Comparison of ENCODE assay signal across 7 mouse cellular contexts in the genomic region with DNA sequence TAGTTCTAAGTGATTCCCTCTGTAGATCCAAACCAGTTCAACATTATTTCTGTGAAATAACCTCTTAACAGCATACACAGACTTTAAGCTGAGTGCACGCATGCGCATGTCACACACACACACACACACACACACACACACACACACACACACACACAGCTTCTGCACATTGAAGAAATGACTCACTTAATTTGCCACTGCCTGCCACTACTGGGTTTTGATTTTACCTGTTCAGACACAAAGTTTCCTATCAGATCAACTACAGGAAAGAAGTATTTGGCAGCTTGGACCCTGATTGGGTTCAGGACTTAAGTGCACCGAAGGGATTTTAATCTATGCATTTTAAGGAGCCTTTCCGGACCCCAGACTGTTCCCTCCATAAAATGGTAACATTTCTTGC. TPM values are rescaled to one million over a fixed set of nuclear protein-coding genes. Genes with fewer than 3 reads are reported as not detected.
DNase-seq lines count a peak whose midpoint lies in the region; ATAC-seq lines count a peak whose summit lies in the region.

No protein-coding gene starts in this region.

- peak overlapping the region; percentile 64; the same call in 1 of the 2 replicates for H3K4me3 ChIP-seq in lung, embryonic 15.5 days
- peak overlapping the region; percentile 70; the same call in 1 of the 2 replicates for H3K4me3 ChIP-seq in forebrain, embryonic 13.5 days

- H3K36me3 ChIP-seq in lung, embryonic 15.5 days = no peaks in the 10 kb centered on the region
- H3K36me3 ChIP-seq in forebrain, embryonic 13.5 days (ENCODE audit: poor library complexity, severe bottlenecking) = no peaks in the 10 kb centered on the region

- no peak overlapping the region for H3K9ac ChIP-seq in lung, embryonic 15.5 days
- H3K9ac ChIP-seq in forebrain, embryonic 13.5 days = peak overlapping the region; percentile 73; the same call in 1 of the 2 replicates

- no peak overlapping the region for H3K27ac ChIP-seq in lung, embryonic 15.5 days
- no peak overlapping the region for H3K27ac ChIP-seq in forebrain, embryonic 13.5 days

- no peaks in the 10 kb centered on the region for H3K9me3 ChIP-seq in lung, embryonic 15.5 days
- H3K9me3 ChIP-seq in forebrain, embryonic 13.5 days (replicated peaks) = no peaks in the 10 kb centered on the region

- H3K4me2 ChIP-seq in lung, embryonic 15.5 days = peak overlapping the region; percentile 99
- peak overlapping the region; percentile 94 for H3K4me2 ChIP-seq in forebrain, embryonic 13.5 days

- no peak for ATAC-seq in lung, embryonic 15.5 days (ENCODE audit: borderline replicate concordance, extremely low read depth, low FRiP score, low TSS enrichment)
- no peak for ATAC-seq in forebrain, embryonic 13.5 days
- ATAC-seq in megakaryocyte, adult 5-6 weeks (ENCODE audit: poor library complexity, severe bottlenecking) = no peak

- peaks cover 23% of the 10 kb centered on the region for H3K4me1 ChIP-seq in lung, embryonic 15.5 days
- H3K4me1 ChIP-seq in forebrain, embryonic 13.5 days = peaks cover 17% of the 10 kb centered on the region

- H3K27me3 ChIP-seq in lung, embryonic 15.5 days = peaks cover 16% of the 10 kb centered on the region
- peaks cover 12% of the 10 kb centered on the region for H3K27me3 ChIP-seq in forebrain, embryonic 13.5 days

- 47% methylated on average over 4 of the region's 4 CpGs for WGBS in lung, embryonic 15.5 days
- 56% methylated on average over 4 of the region's 4 CpGs for WGBS in forebrain, embryonic 13.5 days

- DNase-seq in lung, postnatal 10 days = no peak
- peak; percentile 9 for DNase-seq in kidney, postnatal 10 days
- peak; percentile 30 for DNase-seq in right cerebral cortex, postnatal 14 days
- no peak for DNase-seq in cerebellum, postnatal 4 days (ENCODE audit: low spot score in 2 of 2)

RNA-seq across cellular contexts. Expression of a gene that starts 2.0 kb away (rescaled TPM):
- polyA plus RNA-seq in lung, embryonic 15.5 days (2015; fragmentation: Nextera tagmentation; extraction: Ambion mirVana) = 5.7 and 5.9 TPM in 2 replicates
- 5.1 and 8.0 TPM in 2 replicates for polyA plus RNA-seq in forebrain, embryonic 13.5 days (2015; fragmentation: Nextera tagmentation; extraction: Ambion mirVana)
- total RNA-seq in megakaryocyte, adult 5-6 weeks (2015) = not detected in 2 replicates
- 0.07 TPM in 1 of 2 replicates, not detected in the other for total RNA-seq in megakaryocyte, adult 5-6 weeks (2017)

Comparison
In these comparisons a context has a peak if more than half of its experiments do, and no peak if none do; other contexts are left out.
1. DNase-seq: peak in kidney, postnatal 10 days (single experiment) and right cerebral cortex, postnatal 14 days (single experiment); none in lung, postnatal 10 days (single experiment) and cerebellum, postnatal 4 days (0 of 2).